Mouse (Mus musculus): ENCODE results near the gene Faap24.

GRCm38 (mm10) chr7:35392935-35393334 lies 3.7 kb downstream of the Faap24 start:
- peak; percentile 47; the same call in 1 of the 2 replicates for TF ChIP-seq CTCF (IDR thresholded peaks at IDR 0.05; ENCODE audit: extremely low read depth, insufficient read length, insufficient replicate concordance, low read depth, low read length)
- TF ChIP-seq POLR2A (IDR thresholded peaks at IDR 0.05; ENCODE audit: low read depth, low read length), result no peak
